Mouse (Mus musculus) forebrain, embryonic 11.5 days (tissue): Measurements from ENCODE around the gene Cd55. TPM values are rescaled to one million over a fixed set of nuclear protein-coding genes. Genes with fewer than 3 reads are reported as not detected.

Source experiments
- ATAC-seq: fragments of 200-750 bp; cut with Nextera tagmentation; replicated peaks from 2 replicates; pipeline ENCODE4 v1.8.0; 2017; ENCODE audit warnings: moderate TSS enrichment; ENCODE audit not compliant: low FRiP score
- DNase-seq: peaks from one replicate; pipeline ENCODE4 v3.0.0-alpha.2; 2017; ENCODE audit warnings: low spot score
- H3K27ac ChIP-seq: fragments of 300-500 bp; sonication (generic); 2 replicates; pipeline ENCODE4 v1.5.1; 2014; ENCODE audit warnings: low read depth, low read length
- H3K27me3 ChIP-seq: fragments of 300-500 bp; sonication (generic); 2 replicates; pipeline ENCODE4 v1.6.1; 2014; ENCODE audit warnings: mild to moderate bottlenecking, low read length, mixed read lengths; ENCODE audit not compliant: control insufficient read depth, insufficient read depth
- H3K36me3 ChIP-seq: fragments of 300-500 bp; sonication (generic); 2 replicates; pipeline ENCODE4 v1.6.1; 2014; ENCODE audit warnings: mild to moderate bottlenecking, low read length, moderate library complexity, mixed read lengths; ENCODE audit not compliant: control insufficient read depth, insufficient read depth
- H3K4me1 ChIP-seq: fragments of 300-500 bp; sonication (generic); replicated peaks from 2 replicates; pipeline ENCODE4 v1.6.1; 2014; ENCODE audit warnings: low read length, mixed read lengths; ENCODE audit not compliant: control insufficient read depth, insufficient read depth
- H3K4me2 ChIP-seq: fragments of 300-500 bp; sonication (generic); 2 replicates; pipeline ENCODE4 v1.6.1; 2014; ENCODE audit warnings: low read depth, mild to moderate bottlenecking, low read length, moderate library complexity, mixed read lengths; ENCODE audit not compliant: severe bottlenecking
- H3K4me3 ChIP-seq: fragments of 300-500 bp; sonication (generic); 2 replicates; pipeline ENCODE4 v1.5.1; 2014; ENCODE audit warnings: low read depth, low read length
- H3K9ac ChIP-seq: fragments of 300-500 bp; sonication (generic); 2 replicates; pipeline ENCODE4 v1.6.1; 2014; ENCODE audit warnings: low read length
- H3K9me3 ChIP-seq: fragments of 300-500 bp; sonication (generic); 2 replicates; pipeline ENCODE4 v1.6.1; 2016; ENCODE audit warnings: low read length, mixed read lengths; ENCODE audit not compliant: control insufficient read depth
- WGBS: fragments of 180-500 bp; shearing (Covaris S2); extraction: QIAGEN DNeasy Blood & Tissue Kit; methylation state at CpG from one replicate; pipeline ENCODE4 v1.1.7; 2014; 5-methylcytosine and 5-hydroxymethylcytosine counted together
- polyA plus RNA-seq: library from polyadenylated mRNA; unstranded; fragments of >200 nt; fragmentation: Nextera tagmentation; extraction: Ambion mirVana; gene quantifications from 2 replicates; pipeline ENCODE4 v1.2.1, GENCODE M21; 2014

Cd55 gene
- polyA plus RNA-seq, result 1.8 and 1.9 TPM in 2 replicates

DNA sequence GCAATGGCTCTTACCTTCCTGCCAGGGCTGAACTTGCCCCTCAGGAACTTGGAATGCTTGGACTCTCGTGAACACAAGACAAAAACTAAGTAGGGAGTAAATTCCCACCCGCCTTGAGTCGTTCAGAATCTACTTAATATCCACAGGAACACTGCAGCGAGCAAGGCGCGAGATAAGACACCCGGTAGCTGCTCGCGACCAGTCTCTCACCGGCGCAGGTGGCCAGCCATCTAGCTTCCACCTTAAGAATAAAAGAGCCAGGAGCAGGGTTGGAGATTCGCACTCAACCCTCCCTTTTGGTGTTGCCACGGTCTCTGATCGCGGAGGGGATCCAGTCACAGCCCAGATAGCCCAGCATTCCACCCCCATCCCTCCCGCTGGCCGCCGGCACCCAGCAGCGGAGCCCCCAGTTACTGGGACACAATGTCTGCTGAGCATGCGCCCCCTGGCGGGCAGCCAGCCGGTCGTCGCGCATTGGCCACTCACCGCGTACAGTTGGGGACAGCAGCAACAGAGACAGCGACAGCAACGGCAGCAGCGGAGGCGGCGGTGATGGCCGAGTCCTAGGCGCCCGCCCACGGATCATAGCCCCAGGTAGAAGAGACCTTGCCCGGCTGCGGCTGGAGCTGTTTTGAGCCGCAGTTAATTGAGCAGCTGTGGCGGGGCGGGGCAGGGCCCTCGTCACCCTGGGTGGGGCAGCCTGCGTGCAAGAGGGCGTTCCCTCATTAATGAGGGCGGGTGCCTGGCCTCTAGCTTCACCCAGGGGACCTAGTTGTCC is at the start of gene Cd55:
Gene Cd55 (minus strand): TSS at position 661 of the 778 bp plus-strand sequence.
- no peaks in the 10 kb centered on the region for H3K27me3 ChIP-seq

DNA sequence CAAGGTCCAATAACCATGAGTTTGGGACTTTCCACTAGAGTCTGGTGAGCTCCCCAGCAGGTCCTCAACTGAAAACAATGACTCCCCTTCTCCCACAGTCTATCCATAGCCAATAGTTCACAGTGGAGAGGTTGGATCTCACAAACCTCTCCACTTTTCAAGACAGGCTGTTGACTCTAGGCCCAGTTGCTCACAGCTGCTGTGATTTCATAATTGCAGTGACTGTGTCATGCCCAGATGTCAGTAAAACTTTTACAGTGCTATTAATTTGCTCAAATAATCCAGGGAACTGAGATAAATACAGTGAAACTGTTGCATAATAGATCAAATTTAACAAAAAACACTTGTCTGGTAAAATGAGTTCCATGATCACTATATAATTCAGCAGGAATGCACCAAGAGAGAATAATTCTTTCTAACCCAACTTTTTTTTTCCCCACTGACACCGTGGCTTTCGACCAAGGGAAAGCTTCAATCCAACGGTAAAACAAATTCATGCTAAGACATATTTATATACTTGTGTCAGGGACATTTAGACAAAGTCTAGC is 49.4 kb upstream of the Cd55 start:
- Histone ChIP-seq H3K9ac (no peak overlapping the region), H3K4me3 (no peak overlapping the region), H3K4me1 (no peaks in the 10 kb centered on the region), H3K36me3 (no peaks in the 10 kb centered on the region), H3K27ac (no peak overlapping the region), H3K27me3 (no peaks in the 10 kb centered on the region), H3K4me2 (no peak overlapping the region), H3K9me3 (no peaks in the 10 kb centered on the region)
- DNase-seq, result no peak
- no peak for ATAC-seq
- WGBS, result 90% methylated on average over 3 of the region's 3 CpGs

More for the DNA sequence above, at the start of gene Cd55:
- ATAC-seq (peak; percentile 95), DNase-seq (peak; percentile 95)
- Histone ChIP-seq H3K27ac (no peak within 1 kb of the TSS), H3K4me2 (peak within 1 kb of the TSS; percentile 73), H3K9ac (peak within 1 kb of the TSS; percentile 59), H3K4me1 (no peaks in the 10 kb centered on the region), H3K9me3 (no peaks in the 10 kb centered on the region), H3K4me3 (peak within 1 kb of the TSS; percentile 54), H3K36me3 (no peaks in the 10 kb centered on the region)
- under 1% methylated on average over 45 of the region's 45 CpGs for WGBS

DNA sequence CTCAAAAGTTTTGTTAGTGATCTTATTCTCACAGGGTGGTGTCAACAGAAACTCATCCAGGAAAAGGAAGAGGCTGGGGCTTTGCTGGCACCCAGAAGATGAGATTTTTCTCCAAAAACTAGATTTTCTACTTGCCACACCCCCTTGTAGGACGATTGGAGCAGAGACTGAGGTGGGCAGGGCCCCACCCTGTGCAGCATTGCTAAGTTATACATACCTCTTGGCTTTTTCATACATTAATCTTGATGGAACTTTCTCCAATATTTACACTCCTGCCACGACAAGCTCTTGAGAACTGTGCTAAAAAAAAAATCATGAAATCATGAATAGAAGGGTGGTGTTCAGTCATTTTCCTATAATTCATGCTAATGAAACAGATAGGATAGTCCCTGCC is 46.4 kb upstream of the Cd55 start:
- Histone ChIP-seq H3K9ac (no peak overlapping the region), H3K4me1 (no peaks in the 10 kb centered on the region), H3K9me3 (no peaks in the 10 kb centered on the region), H3K27me3 (no peaks in the 10 kb centered on the region), H3K27ac (no peak overlapping the region), H3K4me3 (no peak overlapping the region), H3K36me3 (no peaks in the 10 kb centered on the region), H3K4me2 (no peak overlapping the region)
- WGBS, result 60% methylated on average over 2 of the region's 2 CpGs
- DNase-seq (no peak), ATAC-seq (no peak)

DNA sequence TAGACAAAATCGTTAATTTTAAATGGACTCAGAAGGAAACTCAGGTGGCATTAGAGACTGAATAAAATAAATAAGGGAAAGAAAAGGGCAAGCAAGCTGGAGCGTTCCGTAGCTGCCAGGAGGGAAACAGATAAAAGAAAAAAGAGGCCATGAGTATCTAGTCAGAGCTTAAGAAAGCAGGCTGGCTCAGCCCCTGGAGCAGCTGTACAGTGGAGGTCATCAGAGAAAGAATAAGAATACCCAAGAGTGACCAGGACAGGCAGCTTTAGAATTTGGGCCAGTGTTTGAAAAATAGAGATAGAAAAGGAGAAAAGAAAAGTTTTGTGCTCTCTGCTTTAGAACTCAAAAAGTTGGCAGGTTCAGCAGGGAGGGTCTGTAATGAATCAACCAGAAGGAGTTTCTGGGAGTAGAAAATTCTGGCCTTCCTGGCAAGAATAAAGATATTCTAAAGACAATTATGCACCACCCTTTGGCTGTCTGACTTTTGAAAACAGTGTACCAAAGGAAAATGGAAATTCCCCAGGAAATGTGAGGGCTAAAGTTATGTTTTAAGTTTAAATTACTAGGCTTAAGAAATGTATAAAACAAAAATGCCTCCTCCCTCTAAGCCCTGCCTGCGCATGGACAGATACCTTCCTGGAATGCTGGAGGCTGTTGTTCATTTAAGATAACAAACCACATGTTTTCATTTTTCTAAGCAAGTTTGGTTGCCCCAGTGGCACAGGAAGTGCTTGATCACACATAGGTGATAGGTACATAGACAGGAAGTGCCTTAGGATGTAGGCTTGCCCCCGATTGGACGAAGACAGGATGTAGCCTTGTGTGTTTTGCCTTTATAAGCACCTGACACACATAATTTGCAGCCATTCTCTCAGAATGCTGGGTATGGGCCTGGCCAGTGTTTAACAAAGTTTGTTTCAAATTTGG is 45.7 kb upstream of the Cd55 start:
- H3K27ac ChIP-seq, result no peak overlapping the region
- no peaks in the 10 kb centered on the region for H3K36me3 ChIP-seq
- ATAC-seq, result no peak
- H3K4me3 ChIP-seq, result no peak overlapping the region
- H3K27me3 ChIP-seq, result no peaks in the 10 kb centered on the region
- no peak overlapping the region for H3K9ac ChIP-seq
- no peak overlapping the region for H3K4me2 ChIP-seq
- H3K4me1 ChIP-seq, result no peaks in the 10 kb centered on the region
- no peak for DNase-seq
- WGBS, result 66% methylated on average over 6 of the region's 6 CpGs
- H3K9me3 ChIP-seq, result no peaks in the 10 kb centered on the region

DNA sequence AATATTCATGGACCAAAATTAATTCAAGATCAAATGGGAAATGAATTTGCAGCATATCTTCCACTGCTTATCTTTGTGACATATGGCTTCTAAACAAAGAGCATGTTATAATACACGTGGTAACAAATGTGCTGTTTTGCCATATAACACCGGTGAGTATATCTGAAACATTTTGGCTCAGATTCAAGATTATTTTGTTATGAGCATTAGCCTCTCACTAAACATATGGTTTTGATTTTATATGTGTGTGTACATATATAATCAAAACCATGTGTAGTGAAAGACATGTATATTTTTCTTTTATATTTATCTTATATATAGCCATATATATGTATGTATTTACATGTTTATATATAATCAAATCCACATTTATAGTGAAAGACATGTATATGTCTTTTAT is 44.9 kb upstream of the Cd55 start:
- DNase-seq (no peak), ATAC-seq (no peak)
- H3K36me3 ChIP-seq, result no peaks in the 10 kb centered on the region
- H3K4me3 ChIP-seq, result no peak overlapping the region
- no peak overlapping the region for H3K27ac ChIP-seq
- no peak overlapping the region for H3K9ac ChIP-seq
- H3K9me3 ChIP-seq, result no peaks in the 10 kb centered on the region
- H3K4me2 ChIP-seq, result no peak overlapping the region
- 83% methylated on average over 2 of the region's 2 CpGs for WGBS
- no peaks in the 10 kb centered on the region for H3K27me3 ChIP-seq
- H3K4me1 ChIP-seq, result no peaks in the 10 kb centered on the region

DNA sequence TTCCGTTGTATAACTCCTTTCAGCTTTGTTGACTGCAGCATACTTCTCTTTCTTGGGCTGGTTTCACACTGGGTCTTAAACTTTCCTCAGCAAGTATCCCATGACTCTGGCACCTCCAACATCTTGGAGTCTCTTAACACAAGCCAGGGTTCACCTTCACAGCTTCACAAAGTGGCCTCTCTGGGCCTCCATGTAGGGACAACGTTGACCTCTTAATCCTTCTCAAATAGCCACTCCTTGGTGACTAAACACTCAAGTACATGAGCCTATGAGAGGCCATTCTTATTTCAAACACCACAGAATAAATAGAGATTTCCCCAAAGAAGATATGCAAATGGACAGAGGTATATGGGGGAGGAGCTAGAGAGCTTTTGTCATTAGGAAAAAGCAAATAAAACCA is 37.4 kb upstream of the Cd55 start:
- no peaks in the 10 kb centered on the region for H3K4me1 ChIP-seq
- WGBS, result 76% methylated on average over 2 of the region's 2 CpGs

DNA sequence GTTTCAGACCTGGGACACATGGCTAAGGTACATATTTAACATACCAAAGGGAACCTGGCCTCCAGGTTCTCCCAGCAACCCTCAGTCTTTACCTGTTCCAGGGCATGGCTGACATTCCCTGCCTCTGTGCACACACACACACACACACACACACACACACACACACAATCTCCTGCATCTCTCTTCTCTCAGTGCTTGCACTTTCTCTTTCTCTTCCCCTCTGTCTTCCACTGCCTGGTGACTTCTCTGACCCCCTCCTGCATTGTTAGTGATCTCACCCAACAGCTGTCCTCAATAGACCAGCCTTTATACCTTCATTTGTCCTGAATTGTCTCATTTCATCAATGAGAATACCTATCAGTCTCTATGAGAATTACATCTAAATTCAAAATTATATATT is 35.8 kb upstream of the Cd55 start:
- Histone ChIP-seq H3K4me1 (no peaks in the 10 kb centered on the region), H3K27me3 (no peaks in the 10 kb centered on the region), H3K27ac (no peak overlapping the region), H3K9ac (no peak overlapping the region), H3K4me3 (no peak overlapping the region), H3K4me2 (no peak overlapping the region), H3K9me3 (no peaks in the 10 kb centered on the region), H3K36me3 (no peaks in the 10 kb centered on the region)
- ATAC-seq, result no peak
- no peak for DNase-seq

More for the DNA sequence above, 37.4 kb upstream of the Cd55 start:
- Histone ChIP-seq H3K27me3 (no peaks in the 10 kb centered on the region), H3K27ac (no peak overlapping the region), H3K4me3 (no peak overlapping the region), H3K9me3 (no peaks in the 10 kb centered on the region), H3K9ac (no peak overlapping the region), H3K4me2 (no peak overlapping the region), H3K36me3 (no peaks in the 10 kb centered on the region)
- DNase-seq (no peak), ATAC-seq (no peak)

DNA sequence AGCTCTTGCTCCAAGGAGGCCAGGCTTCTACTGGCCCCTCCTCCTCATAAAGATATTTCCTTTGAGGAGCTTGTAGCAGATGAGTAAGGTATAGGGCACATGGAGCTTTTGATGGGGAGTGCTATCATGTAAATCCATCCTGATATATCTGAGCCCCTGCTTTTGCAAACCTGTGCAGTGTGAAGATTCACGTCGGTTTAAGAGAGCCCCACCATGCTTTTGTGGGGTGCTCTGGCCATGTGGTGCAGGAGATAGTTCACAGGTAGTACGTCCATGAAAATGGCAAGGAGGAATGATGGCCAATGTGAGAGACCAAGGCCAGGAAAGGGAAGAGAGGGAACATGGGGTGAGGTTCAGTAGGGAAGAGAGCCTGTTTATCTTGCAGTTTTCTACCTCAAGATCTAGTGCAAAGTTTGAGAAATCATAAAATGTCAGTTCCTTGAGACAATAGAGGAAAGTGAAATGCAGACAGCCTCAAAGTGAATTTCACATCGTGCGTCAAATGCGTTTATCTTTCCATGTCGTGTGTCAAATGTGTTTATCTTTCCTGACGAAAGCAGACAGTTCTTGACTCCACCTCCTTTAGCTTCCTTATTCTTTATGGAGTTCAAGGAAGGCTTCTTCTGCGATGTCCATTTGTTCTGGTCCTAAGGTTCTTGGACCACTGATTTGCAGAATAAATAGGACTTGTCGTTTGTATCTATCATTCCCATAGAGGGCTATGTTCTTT is 24.4 kb upstream of the Cd55 start:
- Histone ChIP-seq H3K27me3 (no peaks in the 10 kb centered on the region), H3K9me3 (no peaks in the 10 kb centered on the region), H3K4me1 (no peaks in the 10 kb centered on the region), H3K27ac (no peak overlapping the region), H3K4me3 (no peak overlapping the region), H3K9ac (no peak overlapping the region), H3K4me2 (no peak overlapping the region), H3K36me3 (no peaks in the 10 kb centered on the region)
- 88% methylated on average over 10 of the region's 10 CpGs for WGBS
- ATAC-seq (no peak), DNase-seq (no peak)
